Mouse (Mus musculus): ENCODE results near the gene Fry. TPM values are rescaled to one million over a fixed set of nuclear protein-coding genes. Genes with fewer than 3 reads are reported as not detected.

The Fry gene
- total RNA-seq, 2 experiments from 2014 or later, result 194 to 203 TPM

GRCm38 (mm10) chr5:150289611-150290010, 171.2 kb downstream of the Fry start:
- TF ChIP-seq CTCF (IDR thresholded peaks at IDR 0.05), result peak; percentile 47
- intact Hi-C loops (cut with DNase I), result no loop called here
- Histone ChIP-seq H3K4me3 (no peak overlapping the region), H3K27ac (no peak overlapping the region)
- no peak for DNase-seq (ENCODE audit: extremely low spot score in 1 of 2, low spot score in 2 of 2)

GRCm38 (mm10) chr5:150290494-150291199, 172.2 kb downstream of the Fry start:
- no peak overlapping the region for H3K4me3 ChIP-seq
- no peak for TF ChIP-seq CTCF (IDR thresholded peaks at IDR 0.05)
- intact Hi-C loops (cut with DNase I), result no loop called here
- DNase-seq (ENCODE audit: extremely low spot score in 1 of 2, low spot score in 2 of 2), result no peak
- no peak overlapping the region for H3K27ac ChIP-seq

DNA sequence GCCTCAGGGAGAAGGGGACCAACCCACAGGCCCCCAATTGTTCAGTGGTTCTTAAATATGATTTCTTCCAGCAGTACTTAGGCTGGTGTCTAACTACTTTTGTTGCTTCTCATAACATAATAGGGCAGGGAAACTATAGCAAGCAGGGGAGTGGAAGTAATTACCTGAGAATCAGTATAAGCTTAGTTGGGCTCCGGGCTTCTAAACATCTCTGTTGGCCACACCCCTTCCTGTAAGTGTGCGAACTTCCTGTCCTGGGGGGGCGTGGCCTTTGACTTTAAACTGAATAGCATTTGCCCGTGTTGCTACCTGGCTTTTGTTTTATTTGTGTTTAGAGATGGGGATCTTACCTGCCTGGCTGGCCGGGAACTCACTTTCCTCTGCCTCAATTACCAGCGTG, 172.8 kb downstream of the Fry start:
- TF ChIP-seq CTCF (IDR thresholded peaks at IDR 0.05), result no peak
- H3K27ac ChIP-seq, result no peak overlapping the region
- no peak overlapping the region for H3K4me3 ChIP-seq
- intact Hi-C loops (cut with DNase I), result no loop called here
- no peak for DNase-seq (ENCODE audit: extremely low spot score in 1 of 2, low spot score in 2 of 2)

GRCm38 (mm10) chr5:150292186-150292585, 173.7 kb downstream of the Fry start:
- no peak for TF ChIP-seq CTCF (IDR thresholded peaks at IDR 0.05)
- Histone ChIP-seq H3K27ac (no peak overlapping the region), H3K4me3 (no peak overlapping the region)
- DNase-seq (ENCODE audit: extremely low spot score in 1 of 2, low spot score in 2 of 2), result no peak
- intact Hi-C loops (cut with DNase I), result no loop called here

- no peak overlapping the region for H3K27ac ChIP-seq
- TF ChIP-seq CTCF (IDR thresholded peaks at IDR 0.05), result no peak
These were observed 175.9 kb downstream of the Fry start for GRCm38 (mm10) chr5:150294306-150294705.

GRCm38 (mm10) chr5:150295096-150295495, 176.7 kb downstream of the Fry start:
- TF ChIP-seq CTCF (IDR thresholded peaks at IDR 0.05), result no peak
- Histone ChIP-seq H3K27ac (peak overlapping the region; percentile 1), H3K4me3 (no peak overlapping the region)
- DNase-seq (ENCODE audit: extremely low spot score in 1 of 2, low spot score in 2 of 2), result no peak
- intact Hi-C loops (cut with DNase I), result no loop called here

More at GRCm38 (mm10) chr5:150294306-150294705, 175.9 kb downstream of the Fry start:
- no peak for DNase-seq (ENCODE audit: extremely low spot score in 1 of 2, low spot score in 2 of 2)
- H3K4me3 ChIP-seq, result no peak overlapping the region
- intact Hi-C loops (cut with DNase I), result no loop called here

DNA sequence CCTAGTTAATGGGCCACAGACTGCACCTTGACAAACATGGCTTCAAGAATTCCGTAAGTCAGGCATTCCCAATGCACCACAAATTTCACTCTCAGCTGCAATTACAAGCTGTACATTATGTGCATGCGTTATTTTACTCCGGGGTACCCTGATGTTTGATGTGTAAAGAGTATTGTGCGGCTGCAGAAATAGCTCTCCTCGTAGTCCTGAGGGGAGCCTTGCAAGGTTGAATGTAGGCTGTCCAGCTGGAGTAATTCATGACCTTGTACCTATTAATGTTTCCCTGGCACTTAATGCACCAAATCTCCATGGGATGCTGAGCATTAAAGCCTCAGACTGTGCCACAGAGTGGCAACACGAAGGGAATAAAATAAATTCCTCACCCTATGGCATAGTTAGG, 180.5 kb downstream of the Fry start:
- intact Hi-C loops (cut with DNase I), result no loop called here
- no peak for TF ChIP-seq CTCF (IDR thresholded peaks at IDR 0.05)
- no peak overlapping the region for H3K27ac ChIP-seq

GRCm38 (mm10) chr5:150302123-150302522, 183.7 kb downstream of the Fry start:
- no peak for DNase-seq (ENCODE audit: extremely low spot score in 1 of 2, low spot score in 2 of 2)
- H3K27ac ChIP-seq, result no peak overlapping the region
- no peak overlapping the region for H3K4me3 ChIP-seq
- no peak for TF ChIP-seq CTCF (IDR thresholded peaks at IDR 0.05)
- intact Hi-C loops (cut with DNase I), result no loop called here

More for the DNA sequence above, 180.5 kb downstream of the Fry start:
- H3K4me3 ChIP-seq, result no peak overlapping the region
- DNase-seq (ENCODE audit: extremely low spot score in 1 of 2, low spot score in 2 of 2), result no peak

DNA sequence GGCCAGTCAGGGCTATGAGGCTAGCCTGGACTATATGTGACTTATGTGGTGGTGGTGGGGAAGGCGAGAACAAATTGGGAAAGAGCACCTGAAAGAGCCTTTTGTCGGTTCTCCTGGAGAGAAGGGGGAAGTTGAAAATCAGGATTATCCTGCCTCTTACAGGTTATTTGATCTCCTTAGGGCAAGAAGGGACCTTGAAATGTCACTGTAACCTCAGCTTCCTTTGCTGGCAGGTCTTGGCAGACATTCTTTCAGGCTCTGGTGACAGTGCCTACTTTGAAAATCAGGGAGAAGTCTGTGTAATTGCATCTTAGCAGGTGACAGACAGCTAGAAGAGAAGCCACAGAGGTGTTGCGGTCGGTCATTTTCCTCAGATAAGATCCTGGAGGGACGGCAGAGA, 184.6 kb downstream of the Fry start:
- DNase-seq (ENCODE audit: extremely low spot score in 1 of 2, low spot score in 2 of 2), result no peak
- no peak overlapping the region for H3K27ac ChIP-seq
- intact Hi-C loops (cut with DNase I), result no loop called here
- no peak for TF ChIP-seq CTCF (IDR thresholded peaks at IDR 0.05)
- no peak overlapping the region for H3K4me3 ChIP-seq

- intact Hi-C loops (cut with DNase I), result no loop called here
- H3K4me3 ChIP-seq, result no peak overlapping the region
- DNase-seq (ENCODE audit: extremely low spot score in 1 of 2, low spot score in 2 of 2), result no peak
- H3K27ac ChIP-seq, result no peak overlapping the region
- no peak for TF ChIP-seq CTCF (IDR thresholded peaks at IDR 0.05)
These were observed 188.1 kb downstream of the Fry start for GRCm38 (mm10) chr5:150306497-150306896.

GRCm38 (mm10) chr5:150313229-150313628, 194.8 kb downstream of the Fry start:
- peak; percentile 28 for TF ChIP-seq CTCF (IDR thresholded peaks at IDR 0.05)
- Histone ChIP-seq H3K27ac (no peak overlapping the region), H3K4me3 (no peak overlapping the region)
- no peak for DNase-seq (ENCODE audit: extremely low spot score in 1 of 2, low spot score in 2 of 2)
- intact Hi-C loops (cut with DNase I), result no loop called here

GRCm38 (mm10) chr5:150314582-150314981, 196.1 kb downstream of the Fry start:
- H3K4me3 ChIP-seq, result no peak overlapping the region
- no peak overlapping the region for H3K27ac ChIP-seq
- TF ChIP-seq CTCF (IDR thresholded peaks at IDR 0.05), result peak; percentile 27
- intact Hi-C loops (cut with DNase I), result no loop called here
- no peak for DNase-seq (ENCODE audit: extremely low spot score in 1 of 2, low spot score in 2 of 2)

DNA sequence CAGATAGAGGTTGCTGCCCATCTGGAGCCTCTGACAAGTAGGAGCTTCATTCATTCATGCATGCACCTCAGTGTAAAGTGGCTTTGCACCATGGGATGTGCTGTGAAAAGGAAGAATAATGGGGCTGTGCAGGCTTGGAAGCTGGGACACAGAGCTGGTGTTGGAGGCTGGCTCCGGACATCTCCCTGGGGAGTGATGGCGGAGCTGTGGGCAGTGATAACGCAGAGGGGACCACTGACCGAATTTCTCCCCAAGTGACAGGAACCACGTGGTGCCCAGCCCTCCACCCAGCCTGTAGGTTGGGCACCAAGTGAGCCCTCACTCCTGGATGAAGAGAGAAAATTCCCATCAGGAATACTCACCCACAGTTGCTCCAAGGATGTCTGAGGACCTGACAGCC, 207.0 kb downstream of the Fry start:
- no peak for DNase-seq (ENCODE audit: extremely low spot score in 1 of 2, low spot score in 2 of 2)
- intact Hi-C loops (cut with DNase I), result no loop called here
- H3K4me3 ChIP-seq, result no peak overlapping the region
- no peak for TF ChIP-seq CTCF (IDR thresholded peaks at IDR 0.05)
- H3K27ac ChIP-seq, result no peak overlapping the region
